Mouse (Mus musculus) megakaryocyte progenitor cell, adult 5-6 weeks (primary cell): ENCODE measurements around the gene Ipcef1. TPM values are rescaled to one million over a fixed set of nuclear protein-coding genes. Genes with fewer than 3 reads are reported as not detected.

Experiments used
- ATAC-seq: replicated peaks from 2 replicates; pipeline ENCODE4 v1.8.0; 2016; ENCODE audit warnings: mild to moderate bottlenecking, moderate TSS enrichment, inconsistent platforms; ENCODE audit not compliant: poor library complexity
- total RNA-seq, 2 experiments: library from RNA; stranded (forward) in 1 of 2; stranded (reverse) in 1 of 2; fragments of 157-497, 149-512 nt in 1 of 2; fragments of 200-1000 nt in 1 of 2; gene quantifications; 2 replicates each; pipeline versions ENCODE4 v1.2.3 to v1.2.4; 2015 to 2017

Gene Ipcef1
- total RNA-seq, 2 experiments from 2014 or later = 3.6 TPM

GRCm38 (mm10) chr10:7037194-7037593 is 15.1 kb downstream of the Ipcef1 start:
- ATAC-seq = peak; percentile 88

- no peak for ATAC-seq
These were observed 16.7 kb downstream of the Ipcef1 start for GRCm38 (mm10) chr10:7035547-7035946.

GRCm38 (mm10) chr10:7033459-7033858 is 18.8 kb downstream of the Ipcef1 start:
- ATAC-seq = 0 out of 2 replicates have a peak, but pooled peaks have one; percentile 32

- no peak for ATAC-seq
These were observed 27.2 kb downstream of the Ipcef1 start for GRCm38 (mm10) chr10:7025028-7025427.

GRCm38 (mm10) chr10:7020551-7020950 is 31.7 kb downstream of the Ipcef1 start:
- no peak for ATAC-seq

- ATAC-seq = no peak
These were observed 32.4 kb downstream of the Ipcef1 start for GRCm38 (mm10) chr10:7019781-7020386.

- ATAC-seq = 0 out of 2 replicates have a peak, but pooled peaks have one; percentile 31
These were observed 37.1 kb downstream of the Ipcef1 start for GRCm38 (mm10) chr10:7015199-7015598.

GRCm38 (mm10) chr10:7010543-7010942 is 41.7 kb downstream of the Ipcef1 start:
- no peak for ATAC-seq

- no peak for ATAC-seq
These were observed 47.2 kb downstream of the Ipcef1 start for GRCm38 (mm10) chr10:7004980-7005538.

- 0 out of 2 replicates have a peak, but pooled peaks have one; percentile 34 for ATAC-seq
These were observed 48.4 kb downstream of the Ipcef1 start for GRCm38 (mm10) chr10:7003898-7004297.

GRCm38 (mm10) chr10:6999355-6999754 is 52.9 kb downstream of the Ipcef1 start:
- ATAC-seq = no peak

GRCm38 (mm10) chr10:6998576-6999250 is 53.6 kb downstream of the Ipcef1 start:
- no peak for ATAC-seq

GRCm38 (mm10) chr10:6996895-6997294 is 55.4 kb downstream of the Ipcef1 start:
- ATAC-seq = no peak

GRCm38 (mm10) chr10:6988555-6988954 is 63.7 kb downstream of the Ipcef1 start:
- ATAC-seq = no peak

- ATAC-seq = no peak
These were observed 64.7 kb downstream of the Ipcef1 start for GRCm38 (mm10) chr10:6987399-6988098.

- ATAC-seq = peak; percentile 82
These were observed 66.0 kb downstream of the Ipcef1 start for GRCm38 (mm10) chr10:6986246-6986645.

GRCm38 (mm10) chr10:6983431-6983830 is 68.8 kb downstream of the Ipcef1 start:
- ATAC-seq = no peak

- peak; percentile 59 for ATAC-seq
These were observed 69.5 kb downstream of the Ipcef1 start for GRCm38 (mm10) chr10:6982751-6983151.

GRCm38 (mm10) chr10:6980236-6980635 is 72.0 kb downstream of the Ipcef1 start:
- peak; percentile 21 for ATAC-seq

- no peak for ATAC-seq
These were observed 72.5 kb downstream of the Ipcef1 start for GRCm38 (mm10) chr10:6979789-6980188.

GRCm38 (mm10) chr10:6979216-6979615 is 73.1 kb downstream of the Ipcef1 start:
- ATAC-seq = peak; percentile 16

GRCm38 (mm10) chr10:6978733-6979132 is 73.5 kb downstream of the Ipcef1 start:
- no peak for ATAC-seq
